Mouse (Mus musculus): ENCODE results near the gene Tmem62.
"Not testable (repeated sequence)": the region's sequence is repeated elsewhere in the genome, so short reads cannot be mapped to it uniquely, and the experiment has no call there.

The Tmem62 gene

GRCm38 (mm10) chr2:120976990-120977925 lies at the start of gene Tmem62:
TSS of gene Tmem62 (plus strand) at chr2:120977017.
- peak; percentile 69 for DNase-seq

- DNase-seq = no peak
Measured at GRCm38 (mm10) chr2:120933038-120933437, 43.8 kb upstream of the Tmem62 start.

- peak; percentile 47 for DNase-seq
Measured at GRCm38 (mm10) chr2:120951208-120951607, 25.6 kb upstream of the Tmem62 start.

- DNase-seq = no peak
Measured at GRCm38 (mm10) chr2:120952176-120952938, 24.5 kb upstream of the Tmem62 start.

- no peak for DNase-seq
Measured at GRCm38 (mm10) chr2:120959363-120959762, 17.5 kb upstream of the Tmem62 start.

GRCm38 (mm10) chr2:120959827-120960226 lies 17.0 kb upstream of the Tmem62 start:
- DNase-seq = no peak

GRCm38 (mm10) chr2:120960261-120960660 lies 16.6 kb upstream of the Tmem62 start:
- DNase-seq = no peak

- DNase-seq = no peak
Measured at GRCm38 (mm10) chr2:120963110-120963509, 13.7 kb upstream of the Tmem62 start.

- no peak for DNase-seq
Measured at GRCm38 (mm10) chr2:120965486-120965885, 11.3 kb upstream of the Tmem62 start.

- DNase-seq = no peak
Measured at GRCm38 (mm10) chr2:120970045-120970539, 6.7 kb upstream of the Tmem62 start.

- peak; percentile 86 for DNase-seq
Measured at GRCm38 (mm10) chr2:120970559-120971080, 6.2 kb upstream of the Tmem62 start, which contains the start of gene Ubr1. TSS of gene Ubr1 (minus strand) at chr2:120970715.

GRCm38 (mm10) chr2:120971766-120972165 lies 5.1 kb upstream of the Tmem62 start:
- DNase-seq = no peak

- DNase-seq = not testable (repeated sequence)
Measured at GRCm38 (mm10) chr2:120972257-120972656, 4.6 kb upstream of the Tmem62 start.

- DNase-seq = peak; percentile 17
Measured at GRCm38 (mm10) chr2:120972964-120973363, 3.9 kb upstream of the Tmem62 start.

GRCm38 (mm10) chr2:120976308-120976707 lies 509 bp upstream of the Tmem62 start:
- peak; percentile 20 for DNase-seq

GRCm38 (mm10) chr2:120977926-120978692 lies 1.3 kb downstream of the Tmem62 start:
- DNase-seq = no peak

- DNase-seq = no peak
Measured at GRCm38 (mm10) chr2:120978693-120979037, 1.8 kb downstream of the Tmem62 start.

- no peak for DNase-seq
Measured at GRCm38 (mm10) chr2:120979819-120980218, 3.0 kb downstream of the Tmem62 start.

GRCm38 (mm10) chr2:120980861-120981260 lies 4.0 kb downstream of the Tmem62 start:
- no peak for DNase-seq

GRCm38 (mm10) chr2:120983611-120984010 lies 6.8 kb downstream of the Tmem62 start:
- DNase-seq = no peak

GRCm38 (mm10) chr2:120985241-120985640 lies 8.4 kb downstream of the Tmem62 start:
- no peak for DNase-seq

- DNase-seq = no peak
Measured at GRCm38 (mm10) chr2:120991196-120991595, 14.4 kb downstream of the Tmem62 start.

Measured in kidney, adult 9 months (tissue).